Mouse (Mus musculus): ENCODE measurements around the gene Nek11.

- TF ChIP-seq CTCF (IDR thresholded peaks at IDR 0.05; ENCODE audit: low read depth), result no peak
- no peak for TF ChIP-seq EP300 (IDR thresholded peaks at IDR 0.05; ENCODE audit: low read depth)
Observed at GRCm38 (mm10) chr9:105200305-105200704, 195.0 kb downstream of the Nek11 start.
